Mouse (Mus musculus) embryo, embryonic 11.5 days (tissue): ENCODE results near the gene Ksr2.
"Not testable (repeated sequence)": the region's sequence is repeated elsewhere in the genome, so short reads cannot be mapped to it uniquely, and the experiment has no call there.

Experiments used
- DNase-seq: peaks from one replicate; pipeline ENCODE4 v3.0.0-alpha.2; 2012; ENCODE audit warnings: low read depth, low spot score

Gene Ksr2

DNA sequence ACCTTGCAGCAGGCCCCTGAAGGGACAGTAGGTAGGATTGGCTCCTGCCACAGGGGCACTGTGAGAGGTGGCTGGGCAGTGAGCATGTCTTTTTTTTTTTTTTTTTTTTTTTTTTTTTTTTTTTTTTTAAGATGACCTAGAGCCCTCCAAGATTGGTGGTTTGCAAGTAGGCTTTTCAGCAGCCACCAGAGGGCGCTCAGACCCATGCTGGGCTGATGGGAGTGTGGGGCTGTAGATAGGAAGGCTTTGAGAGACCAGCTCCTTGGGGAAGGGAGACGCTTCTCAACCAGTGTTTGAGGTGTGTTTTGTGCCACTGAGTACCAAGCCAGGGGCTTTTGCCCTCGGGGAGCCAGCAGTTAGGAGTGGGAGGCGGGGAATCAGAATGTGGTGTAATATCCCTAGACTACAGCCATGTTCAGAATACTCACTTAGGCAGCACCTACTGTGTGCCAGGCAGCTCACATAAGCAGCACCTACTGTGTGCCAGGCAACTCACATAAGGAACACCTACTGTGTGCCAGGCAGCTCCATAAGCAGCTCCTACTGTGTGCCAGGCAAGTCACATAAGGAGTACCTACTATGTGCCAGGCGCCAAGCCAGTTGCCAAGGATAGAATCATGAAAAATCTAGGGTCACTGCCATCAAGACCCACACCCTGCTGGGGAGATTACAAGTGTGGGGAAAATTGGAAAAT lies 200.7 kb downstream of the Ksr2 start:
- DNase-seq: peak; percentile 65

- DNase-seq: no peak
These were observed 206.5 kb downstream of the Ksr2 start for GRCm38 (mm10) chr5:117620292-117620691.

- no peak for DNase-seq
These were observed 208.4 kb downstream of the Ksr2 start for GRCm38 (mm10) chr5:117622221-117622620.

- DNase-seq: not testable (repeated sequence)
These were observed 209.4 kb downstream of the Ksr2 start for GRCm38 (mm10) chr5:117623206-117623605.

DNA sequence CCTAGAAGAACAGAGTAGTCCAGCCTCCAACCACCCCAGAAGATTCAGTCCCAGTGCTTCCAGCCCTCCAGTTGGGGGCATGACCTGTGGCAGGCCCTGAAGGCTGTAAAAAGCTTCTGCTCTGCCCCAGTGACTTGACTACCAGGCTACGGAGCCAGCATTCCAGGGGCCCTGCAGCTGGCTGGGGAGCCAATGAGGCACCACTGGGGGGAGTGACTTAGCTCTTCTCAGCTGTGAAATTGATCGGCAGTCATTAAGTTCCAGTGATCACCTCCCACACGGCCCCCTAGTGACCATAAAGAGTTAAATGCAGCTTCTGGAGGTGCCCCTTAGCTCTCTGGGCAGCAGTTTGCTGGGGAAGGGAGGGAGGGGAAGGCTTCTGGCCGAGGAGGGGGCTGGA lies 213.1 kb downstream of the Ksr2 start:
- DNase-seq: no peak

- no peak for DNase-seq
These were observed 214.6 kb downstream of the Ksr2 start for GRCm38 (mm10) chr5:117628351-117628750.

DNA sequence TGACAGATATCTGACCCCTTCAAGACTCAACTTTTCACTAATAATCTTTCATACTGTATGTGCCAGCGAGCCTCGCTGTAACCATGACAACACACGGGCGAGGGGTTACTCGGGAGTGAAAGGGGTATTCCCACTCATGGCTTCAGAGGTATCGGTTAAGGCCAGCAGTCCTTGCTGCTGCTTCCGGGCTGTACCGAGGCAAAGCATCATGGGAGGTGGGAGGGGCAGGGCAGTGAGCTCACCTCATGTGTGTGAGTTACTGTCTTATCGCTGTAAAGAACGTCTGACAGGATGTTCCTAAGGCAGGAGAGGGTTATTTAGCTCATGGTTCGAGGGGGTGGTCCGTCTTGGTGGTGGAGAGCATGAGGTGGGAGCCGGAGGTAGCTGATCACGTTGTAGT lies 215.8 kb downstream of the Ksr2 start:
- DNase-seq: no peak

- DNase-seq: no peak
These were observed 221.4 kb downstream of the Ksr2 start for GRCm38 (mm10) chr5:117635211-117635610.

DNA sequence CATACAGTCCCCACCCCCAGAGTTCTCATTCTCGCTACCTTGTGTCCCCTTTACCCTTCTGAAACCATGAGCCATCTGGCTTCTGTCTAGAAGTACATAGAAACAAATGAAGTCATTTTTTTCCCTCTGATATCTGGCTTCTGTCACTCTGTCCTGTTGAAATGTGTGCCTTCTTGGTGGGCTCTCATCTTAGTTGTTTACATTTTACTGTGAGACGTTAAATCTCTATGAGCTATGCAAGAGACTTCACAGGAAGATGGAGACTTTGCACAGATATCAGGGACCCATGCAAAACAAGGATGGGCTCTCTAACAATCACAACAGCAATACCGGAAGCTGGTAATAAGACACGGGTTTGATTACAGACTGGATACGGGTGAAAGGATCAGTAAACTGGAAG lies 222.0 kb downstream of the Ksr2 start:
- DNase-seq: no peak

DNA sequence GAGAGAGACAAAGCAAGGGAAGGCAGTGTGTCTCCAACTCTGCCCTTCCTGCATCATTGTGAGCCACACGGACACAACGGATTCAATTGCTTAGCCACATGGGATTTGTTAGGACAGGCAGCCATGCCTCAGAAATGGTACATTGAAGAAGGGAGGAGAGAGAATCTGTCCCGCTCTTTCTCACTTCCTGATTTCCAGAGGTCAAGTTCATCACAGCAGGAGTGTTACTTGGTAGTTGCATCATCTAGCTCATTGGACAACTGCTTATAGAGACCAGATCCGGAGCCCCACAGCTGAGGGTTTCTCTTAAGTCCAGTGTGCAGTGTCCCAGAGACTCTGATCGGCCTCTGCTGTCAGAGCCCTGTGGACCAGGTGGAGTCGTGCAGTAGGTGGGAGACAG lies 227.8 kb downstream of the Ksr2 start:
- DNase-seq: no peak

GRCm38 (mm10) chr5:117651238-117651886 lies 237.6 kb downstream of the Ksr2 start:
- DNase-seq: no peak

- no peak for DNase-seq
These were observed 244.8 kb downstream of the Ksr2 start for GRCm38 (mm10) chr5:117658641-117659040.

DNA sequence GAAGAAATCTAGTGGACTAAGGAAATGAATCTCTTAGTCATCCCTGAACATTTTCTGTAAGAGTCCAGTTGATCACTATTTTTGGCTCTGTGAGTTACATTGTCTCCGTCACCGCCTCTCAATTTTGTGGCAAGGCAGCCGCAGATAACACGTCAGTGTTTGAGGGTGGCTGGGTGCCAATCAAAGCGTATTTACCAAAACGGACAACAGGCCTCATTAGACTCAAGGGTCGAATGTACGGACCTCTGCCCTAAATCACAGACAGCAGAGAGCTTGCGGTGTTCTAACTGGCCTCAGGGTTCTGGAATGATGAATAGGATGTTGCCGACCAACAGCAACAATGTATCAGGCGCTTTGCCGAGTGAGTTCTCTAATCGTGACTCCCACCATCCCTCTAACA lies 245.8 kb downstream of the Ksr2 start:
- DNase-seq: no peak

DNA sequence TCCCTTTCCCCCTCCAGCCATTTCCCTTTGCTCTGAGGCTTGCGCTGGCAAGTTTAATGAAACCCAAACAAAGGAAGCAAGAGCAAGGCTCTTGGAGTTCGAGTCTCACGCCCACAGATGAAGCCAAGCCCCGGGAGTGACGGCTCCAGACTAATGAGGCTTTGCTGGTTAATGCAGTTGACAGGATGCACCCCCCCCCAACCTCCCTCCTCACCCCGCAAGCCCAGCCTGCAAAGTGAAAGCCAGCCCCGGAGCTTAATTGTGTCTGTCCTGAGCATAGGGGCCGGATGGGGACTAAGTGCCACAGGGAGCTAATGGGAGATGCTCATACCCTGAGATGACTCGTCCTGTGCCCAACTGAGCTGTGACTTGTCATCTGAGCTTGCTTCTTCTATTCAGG lies 251.4 kb downstream of the Ksr2 start:
- no peak for DNase-seq

- no peak for DNase-seq
These were observed 253.5 kb downstream of the Ksr2 start for GRCm38 (mm10) chr5:117667314-117667713.

DNA sequence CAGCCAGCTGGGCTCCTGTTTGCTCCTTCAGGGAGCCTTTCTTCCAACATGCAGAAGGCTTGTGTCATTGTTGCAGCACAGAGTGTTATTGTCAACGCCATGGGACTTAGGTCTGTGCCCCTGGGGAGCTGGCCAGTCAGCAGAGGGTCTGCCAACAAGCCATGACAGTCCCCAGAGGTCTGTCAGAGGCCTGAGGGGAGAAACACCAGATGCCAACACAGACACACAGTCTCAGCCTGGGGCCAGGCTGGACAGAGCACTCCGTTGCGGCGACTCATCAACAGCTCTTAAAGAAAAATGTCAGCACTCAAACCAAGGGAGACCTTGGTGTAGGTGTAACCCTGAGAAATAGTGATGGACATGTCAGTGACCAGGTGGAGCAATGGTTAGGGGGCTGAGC lies 255.5 kb downstream of the Ksr2 start:
- no peak for DNase-seq

- no peak for DNase-seq
These were observed 256.0 kb downstream of the Ksr2 start for GRCm38 (mm10) chr5:117669843-117670242.

GRCm38 (mm10) chr5:117671362-117671761 lies 257.6 kb downstream of the Ksr2 start:
- no peak for DNase-seq

GRCm38 (mm10) chr5:117675840-117676239 lies 262.0 kb downstream of the Ksr2 start:
- no peak for DNase-seq

DNA sequence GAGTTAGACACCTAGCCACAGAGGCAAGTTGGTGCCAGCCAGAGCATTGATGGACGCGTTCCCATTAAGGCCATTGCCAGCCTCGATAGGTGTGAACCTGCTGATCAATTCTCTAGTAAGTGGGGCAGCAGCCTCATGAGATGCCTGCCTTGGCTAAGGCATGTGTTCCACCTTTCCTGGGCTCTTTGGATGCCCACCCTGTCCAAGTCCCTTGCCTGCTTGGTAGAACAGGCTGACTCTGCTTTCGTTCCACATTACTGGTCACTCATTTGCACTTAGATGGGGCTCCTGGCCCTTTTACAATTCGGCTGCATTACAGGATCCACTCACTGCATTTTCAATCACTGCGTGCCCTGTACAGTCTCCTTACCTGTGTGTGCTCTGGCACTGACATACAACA lies 263.4 kb downstream of the Ksr2 start:
- DNase-seq: no peak

DNA sequence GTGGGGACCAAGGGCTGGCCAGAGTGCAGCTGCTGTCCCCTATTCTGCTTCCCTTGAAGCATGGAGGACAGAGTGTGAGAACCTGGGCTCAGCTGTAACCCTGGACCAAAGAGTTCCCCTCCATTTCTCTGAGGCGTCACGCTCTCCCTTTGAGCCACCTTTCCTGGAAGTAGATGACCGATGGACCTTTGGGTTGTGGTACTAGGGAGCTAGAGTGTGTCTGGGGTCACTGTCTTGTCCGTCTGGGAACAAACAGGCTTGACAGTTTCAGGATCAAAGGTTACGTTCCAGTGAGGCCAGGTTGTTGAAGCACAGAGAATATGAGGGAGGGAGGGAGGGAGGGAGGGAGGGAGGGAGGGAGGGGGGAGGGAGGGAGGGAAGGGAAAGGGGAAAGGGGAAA lies 264.6 kb downstream of the Ksr2 start:
- no peak for DNase-seq

DNA sequence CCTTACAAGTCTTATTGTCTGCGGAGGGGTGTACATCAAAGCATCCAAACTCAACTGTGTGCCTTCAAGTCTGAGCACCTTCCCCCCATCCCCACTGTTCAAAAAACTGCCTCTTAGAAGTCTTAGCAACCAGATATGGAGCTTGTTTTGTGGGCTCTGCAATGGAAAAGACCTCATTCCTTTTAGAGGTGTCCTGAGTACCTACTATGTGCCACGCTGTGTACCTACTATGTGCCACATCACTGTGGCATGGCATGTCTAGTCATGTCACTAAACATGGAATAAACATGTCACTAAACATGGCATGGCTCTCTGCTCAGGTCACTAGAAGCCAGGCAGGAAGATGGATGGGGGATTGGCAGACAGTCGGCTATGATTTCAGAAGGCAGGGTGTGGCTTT lies 268.4 kb downstream of the Ksr2 start:
- no peak for DNase-seq

DNA sequence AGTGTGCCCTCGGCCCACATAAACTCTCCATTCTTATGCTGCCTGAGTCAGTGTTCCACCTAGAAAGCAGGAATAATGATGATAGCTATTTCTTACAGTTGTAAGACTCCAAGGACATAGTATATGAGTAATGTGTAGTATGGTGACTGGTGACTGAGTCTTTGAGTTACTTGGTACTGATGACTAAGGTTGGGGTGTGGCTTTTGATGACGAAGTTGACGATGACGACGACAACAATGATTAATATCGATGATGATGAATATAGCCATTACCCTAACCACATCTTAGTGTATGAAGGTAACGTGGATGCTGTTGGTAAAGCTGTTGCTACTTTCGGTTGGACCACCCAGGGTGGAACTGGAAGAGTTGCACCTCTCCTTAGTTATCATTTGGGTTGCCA lies 270.7 kb downstream of the Ksr2 start:
- no peak for DNase-seq
